Mouse (Mus musculus) forebrain, postnatal 0 days (tissue): ENCODE results near the gene Atg9a. TPM values are rescaled to one million over a fixed set of nuclear protein-coding genes. Genes with fewer than 3 reads are reported as not detected.

Source experiments
- ATAC-seq: fragments of 200-750 bp; cut with Nextera tagmentation; 2 replicates; pipeline ENCODE4 v1.8.0; 2017; ENCODE audit warnings: mild to moderate bottlenecking, moderate library complexity
- DNase-seq: peaks from one replicate; pipeline ENCODE4 v3.0.0-alpha.2; 2015
- H3K27ac ChIP-seq: fragments of 300-500 bp; sonication (generic); 2 replicates; pipeline ENCODE4 v1.5.1; 2014; ENCODE audit warnings: low read depth, mild to moderate bottlenecking, antibody characterized with exemption, low read length, moderate library complexity, mixed read lengths
- H3K27me3 ChIP-seq: fragments of 300-500 bp; sonication (generic); 2 replicates; pipeline ENCODE4 v1.6.1; 2014; ENCODE audit warnings: mild to moderate bottlenecking, low read length, mixed read lengths; ENCODE audit not compliant: insufficient read depth
- H3K36me3 ChIP-seq: fragments of 300-500 bp; sonication (generic); 2 replicates; pipeline ENCODE4 v1.6.1; 2014; ENCODE audit warnings: mild to moderate bottlenecking, moderate library complexity; ENCODE audit not compliant: insufficient read depth
- H3K4me1 ChIP-seq: fragments of 300-500 bp; sonication (generic); 2 replicates; pipeline ENCODE4 v1.6.1; 2014; ENCODE audit warnings: antibody characterized with exemption; ENCODE audit not compliant: insufficient read depth
- H3K4me2 ChIP-seq: fragments of 300-500 bp; sonication (generic); 2 replicates; pipeline ENCODE4 v1.6.1; 2014; ENCODE audit warnings: low read depth, mild to moderate bottlenecking, moderate library complexity
- H3K4me3 ChIP-seq: fragments of 300-500 bp; sonication (generic); 2 replicates; pipeline ENCODE4 v1.5.1; 2014; ENCODE audit warnings: low read depth, low read length, mixed read lengths
- H3K9ac ChIP-seq: fragments of 300-500 bp; sonication (generic); 2 replicates; pipeline ENCODE4 v1.6.1; 2014; ENCODE audit warnings: mild to moderate bottlenecking
- H3K9me3 ChIP-seq: fragments of 300-500 bp; sonication (generic); 2 replicates; pipeline ENCODE4 v1.6.1; 2016; ENCODE audit warnings: low read length
- CTCF ChIP-seq: sonication (generic); IDR thresholded peaks from 2 replicates; pipeline ENCODE4 v1.5.1; 2016; ENCODE audit warnings: antibody characterized with exemption, control low read depth, low read depth
- WGBS: fragments of 180-500 bp; shearing (Covaris S2); extraction: QIAGEN DNeasy Blood & Tissue Kit; methylation state at CpG from one replicate; pipeline ENCODE4 v1.1.7; 2014; 5-methylcytosine and 5-hydroxymethylcytosine counted together
- polyA plus RNA-seq: library from polyadenylated mRNA; unstranded; fragments of >200 nt; fragmentation: Nextera tagmentation; extraction: Ambion mirVana; gene quantifications from 2 replicates; pipeline ENCODE4 v1.2.1, GENCODE M21; 2015
- total RNA-seq: library from RNA; depleted of rRNA; stranded (reverse); fragments of >200 nt; gene quantifications from 2 replicates; pipeline ENCODE4 v1.2.3, GENCODE M21; 2014

The Atg9a gene
- total and polyA plus RNA-seq, 2 experiments from 2014 or later: 57.9 to 76.1 TPM

DNA sequence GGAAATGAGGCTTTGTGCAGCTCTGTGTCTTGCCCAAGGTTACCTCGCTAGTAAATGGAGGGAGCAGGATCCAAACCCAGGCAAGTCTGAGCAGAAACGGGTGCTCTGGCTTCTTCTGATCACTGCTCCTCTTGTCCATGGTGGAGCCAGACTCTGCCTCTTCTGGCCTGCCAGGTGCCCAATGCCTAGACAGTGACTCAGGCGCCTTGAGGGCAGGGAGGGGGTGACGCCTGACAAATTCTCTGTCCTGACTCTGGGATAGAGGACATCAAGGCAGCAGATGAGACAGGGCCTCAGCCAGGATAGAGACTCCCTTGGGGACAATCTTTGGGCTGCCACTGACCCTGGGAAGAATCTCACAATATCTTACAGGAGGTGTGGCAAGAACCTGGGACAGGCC lies 39.2 kb upstream of the Atg9a start:
- H3K27ac ChIP-seq: no peak overlapping the region
- no peaks in the 10 kb centered on the region for H3K9me3 ChIP-seq
- H3K27me3 ChIP-seq: no peaks in the 10 kb centered on the region
- no peaks in the 10 kb centered on the region for H3K4me1 ChIP-seq
- no peak overlapping the region for H3K4me3 ChIP-seq
- no peak for TF ChIP-seq CTCF
- H3K4me2 ChIP-seq: no peak overlapping the region
- no peak overlapping the region for H3K9ac ChIP-seq
- ATAC-seq (no peak), DNase-seq (no peak)
- no peaks in the 10 kb centered on the region for H3K36me3 ChIP-seq
- 80% methylated on average over 4 of the region's 4 CpGs for WGBS

DNA sequence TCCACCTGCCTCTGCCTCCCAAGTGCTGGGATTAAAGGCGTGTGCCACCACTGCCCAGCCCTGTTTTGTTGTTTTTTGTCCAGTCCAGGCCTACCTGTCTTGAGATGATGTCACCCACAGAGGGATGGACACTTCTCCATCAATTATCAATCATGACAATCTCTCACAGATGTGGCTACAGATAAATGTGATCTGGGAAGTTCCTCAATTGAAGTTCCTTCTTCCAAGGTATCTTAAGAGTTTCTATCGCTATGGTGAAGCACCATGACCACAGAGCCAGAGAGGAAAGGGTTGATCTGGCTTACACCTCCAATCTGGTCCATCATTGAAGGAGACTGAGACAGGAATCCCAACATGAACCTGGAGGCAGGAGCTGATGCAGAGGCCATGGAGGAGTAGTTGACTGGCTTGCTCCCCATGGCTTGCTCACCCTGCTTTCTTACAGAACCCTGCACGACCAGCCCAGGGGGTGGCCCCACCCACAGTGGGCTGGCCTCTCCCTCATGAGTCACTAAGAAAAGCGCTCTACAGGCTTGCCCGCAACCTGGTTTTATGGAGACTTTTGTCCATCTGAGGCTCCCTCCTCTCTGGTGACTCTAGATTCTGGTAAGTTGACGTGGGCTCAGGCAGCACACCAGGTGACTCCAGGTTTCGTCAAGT lies 38.5 kb upstream of the Atg9a start:
- no peak for DNase-seq
- Histone ChIP-seq H3K36me3 (no peaks in the 10 kb centered on the region), H3K4me1 (no peaks in the 10 kb centered on the region), H3K27ac (no peak overlapping the region), H3K4me2 (no peak overlapping the region), H3K4me3 (no peak overlapping the region), H3K9ac (no peak overlapping the region), H3K27me3 (no peaks in the 10 kb centered on the region), H3K9me3 (no peaks in the 10 kb centered on the region)
- no peak for ATAC-seq
- TF ChIP-seq CTCF: no peak
- 84% methylated on average over 7 of the region's 7 CpGs for WGBS

DNA sequence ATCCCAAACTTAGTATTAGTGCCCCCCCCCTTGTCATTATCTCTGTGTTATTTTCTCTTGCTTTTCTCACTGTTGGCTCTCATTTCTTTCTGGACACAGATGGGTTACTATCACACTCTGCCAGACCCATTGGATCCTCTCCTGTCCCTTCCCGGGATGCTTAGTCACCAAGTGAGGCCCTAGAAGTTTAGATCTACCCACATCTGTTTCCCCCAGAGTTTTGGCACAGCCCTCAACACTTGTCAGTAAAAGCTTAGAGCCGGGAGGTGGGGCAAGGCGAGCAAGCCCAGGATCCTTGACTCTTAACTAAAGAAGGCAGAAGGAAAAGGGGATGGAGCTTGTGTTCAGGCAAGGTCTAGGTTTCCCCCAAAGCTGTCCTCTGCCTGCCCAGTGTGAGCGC lies 37.2 kb upstream of the Atg9a start:
- no peak for TF ChIP-seq CTCF
- H3K27ac ChIP-seq: no peak overlapping the region
- H3K9ac ChIP-seq: no peak overlapping the region
- ATAC-seq: no peak
- H3K36me3 ChIP-seq: no peaks in the 10 kb centered on the region
- DNase-seq: no peak
- H3K9me3 ChIP-seq: no peaks in the 10 kb centered on the region
- no peak overlapping the region for H3K4me3 ChIP-seq
- H3K27me3 ChIP-seq: no peaks in the 10 kb centered on the region
- H3K4me1 ChIP-seq: no peaks in the 10 kb centered on the region
- 79% methylated on average over 4 of the region's 4 CpGs for WGBS
- H3K4me2 ChIP-seq: no peak overlapping the region

GRCm38 (mm10) chr1:75227653-75228052 lies 35.7 kb upstream of the Atg9a start:
- no peak for ATAC-seq
- H3K4me1 ChIP-seq: no peaks in the 10 kb centered on the region
- no peaks in the 10 kb centered on the region for H3K27me3 ChIP-seq
- DNase-seq: no peak
- no peak for TF ChIP-seq CTCF
- no peak overlapping the region for H3K9ac ChIP-seq
- H3K9me3 ChIP-seq: no peaks in the 10 kb centered on the region
- 71% methylated on average over 1 of the region's 1 CpGs for WGBS
- no peak overlapping the region for H3K4me3 ChIP-seq
- H3K36me3 ChIP-seq: no peaks in the 10 kb centered on the region
- H3K4me2 ChIP-seq: no peak overlapping the region
- H3K27ac ChIP-seq: no peak overlapping the region

DNA sequence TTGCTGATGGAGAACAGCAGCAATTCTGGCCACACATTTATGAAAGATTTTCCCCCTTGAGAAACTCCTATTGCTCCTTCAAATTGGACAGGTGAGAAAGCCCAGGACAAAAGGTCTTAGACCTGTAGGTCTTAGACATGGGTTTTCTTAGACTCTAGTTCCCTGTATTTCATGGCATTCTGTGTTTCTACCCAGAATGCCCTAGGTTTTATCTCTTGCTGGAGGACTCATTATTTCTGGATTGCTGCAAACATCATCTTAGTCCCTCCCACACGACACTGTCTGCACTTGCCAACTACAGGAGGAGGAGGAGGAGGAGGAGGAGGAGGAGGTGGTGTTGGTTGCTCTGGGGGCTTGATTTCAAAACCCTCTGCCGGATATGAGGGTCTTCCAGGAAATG lies 34.1 kb upstream of the Atg9a start:
- 64% methylated on average over 2 of the region's 2 CpGs for WGBS
- no peak for DNase-seq
- Histone ChIP-seq H3K27ac (no peak overlapping the region), H3K4me1 (no peaks in the 10 kb centered on the region), H3K4me2 (no peak overlapping the region), H3K9ac (no peak overlapping the region), H3K36me3 (no peaks in the 10 kb centered on the region), H3K4me3 (no peak overlapping the region), H3K27me3 (peaks cover 5% of the 10 kb centered on the region; the same call in 1 of the 2 replicates), H3K9me3 (no peaks in the 10 kb centered on the region)
- ATAC-seq: no peak
- no peak for TF ChIP-seq CTCF

DNA sequence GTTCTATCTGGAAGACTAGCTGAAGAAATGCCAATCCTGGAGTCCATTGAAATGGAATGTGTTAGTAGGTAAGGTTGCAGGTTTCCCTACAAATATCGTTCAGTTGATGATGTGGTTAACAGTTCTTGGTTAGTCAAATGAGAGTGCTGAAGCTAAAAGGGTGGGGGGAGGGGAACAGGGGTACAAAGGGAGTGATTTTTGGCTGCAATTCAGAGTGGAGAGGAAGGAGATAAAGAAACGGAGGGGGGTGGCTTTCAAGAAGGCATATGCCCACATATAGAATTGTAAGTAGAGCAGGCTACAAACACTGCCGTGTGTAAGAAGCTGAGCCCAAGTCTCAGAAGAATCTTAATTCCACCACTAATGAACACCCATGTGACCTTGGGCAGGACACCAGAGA lies 33.5 kb upstream of the Atg9a start:
- Histone ChIP-seq H3K4me2 (no peak overlapping the region), H3K9me3 (no peaks in the 10 kb centered on the region), H3K4me3 (no peak overlapping the region), H3K9ac (no peak overlapping the region), H3K4me1 (no peaks in the 10 kb centered on the region), H3K27ac (no peak overlapping the region), H3K36me3 (no peaks in the 10 kb centered on the region), H3K27me3 (peaks cover 11% of the 10 kb centered on the region)
- DNase-seq (no peak), ATAC-seq (no peak)
- no peak for TF ChIP-seq CTCF
- 45% methylated on average over 3 of the region's 3 CpGs for WGBS

- no peak for TF ChIP-seq CTCF
Observed at GRCm38 (mm10) chr1:75223532-75223931, 31.5 kb upstream of the Atg9a start.

More at GRCm38 (mm10) chr1:75223532-75223931, 31.5 kb upstream of the Atg9a start:
- 64% methylated on average over 6 of the region's 6 CpGs for WGBS
- ATAC-seq (no peak), DNase-seq (no peak)
- Histone ChIP-seq H3K36me3 (no peaks in the 10 kb centered on the region), H3K4me1 (peaks cover 4% of the 10 kb centered on the region), H3K9me3 (no peaks in the 10 kb centered on the region), H3K4me2 (no peak overlapping the region), H3K9ac (no peak overlapping the region), H3K27ac (no peak overlapping the region), H3K27me3 (peaks cover 20% of the 10 kb centered on the region), H3K4me3 (no peak overlapping the region)
